ENCODE assay signal across 17 mouse cellular contexts in genomic region chr2:132511011-132511818, GRCm38 (mm10).
DNase-seq lines count a peak whose midpoint lies in the region; ATAC-seq and TF ChIP-seq lines count a peak whose summit lies in the region.
"Had no signal": no experiment of that assay in that cellular context is flagged by ENCODE, and none has a peak within 500 bp of the region (broad histone marks: within the 10 kb centered on the region; RNA-seq: fewer than 3 reads in every experiment).

No protein-coding gene starts in this region.

- peaks cover 4% of the 10 kb centered on the region; the same call in 1 of the 2 replicates for H3K27me3 ChIP-seq in G1E (ENCODE audit: insufficient read depth, low read length)
- no peaks in the 10 kb centered on the region; the same call in 1 of the 2 replicates for H3K27me3 ChIP-seq in limb, embryonic 10.5 days (ENCODE audit: low read depth, poor library complexity, severe bottlenecking)
- 0 out of 2 replicates have a peak, but pooled peaks cover 3% of the 10 kb centered on the region for H3K27me3 ChIP-seq in kidney, embryonic 14.5 days (ENCODE audit: control insufficient read depth, insufficient read depth, low read length)

- H3K9ac ChIP-seq in kidney, embryonic 14.5 days (ENCODE audit: low read depth, low read length), result no peak overlapping the region
- H3K9ac ChIP-seq: embryonic facial prominence, embryonic 12.5 days had no signal

- ATAC-seq in G1E (ENCODE audit: extremely low read depth, insufficient number of reproducible peaks, low FRiP score, poor library complexity, severe bottlenecking), result peak; percentile 4; the same call in 1 of the 2 replicates
- no peak for ATAC-seq in kidney, embryonic 14.5 days (ENCODE audit: low FRiP score, low TSS enrichment)
- ATAC-seq: hindbrain, postnatal 0 days; Patski had no signal

- H3K9me3 ChIP-seq in G1E (replicated peaks), result no peaks in the 10 kb centered on the region
- H3K9me3 ChIP-seq in limb, embryonic 10.5 days (replicated peaks), result no peaks in the 10 kb centered on the region
- H3K9me3 ChIP-seq in kidney, embryonic 14.5 days (ENCODE audit: control insufficient read depth, low read length), result no peaks in the 10 kb centered on the region
- H3K9me3 ChIP-seq: embryonic facial prominence, embryonic 12.5 days; forebrain, embryonic 10.5 days had no signal

- intact Hi-C loops in heart, postnatal 14 days (cut with DNase I), result no loop called here

- H3K4me3 ChIP-seq in G1E (ENCODE audit: low read depth, low read length), result peak overlapping the region; percentile 4; the same call in 1 of the 2 replicates
- H3K4me3 ChIP-seq in limb, embryonic 10.5 days, result no peak overlapping the region
- H3K4me3 ChIP-seq in kidney, embryonic 14.5 days (ENCODE audit: low read length), result no peak overlapping the region
- H3K4me3 ChIP-seq: embryonic facial prominence, embryonic 12.5 days; forebrain, embryonic 10.5 days had no signal

- no peak overlapping the region for H3K4me2 ChIP-seq in kidney, embryonic 14.5 days (replicated peaks; ENCODE audit: low read depth, low read length)
- H3K4me2 ChIP-seq: embryonic facial prominence, embryonic 12.5 days had no signal

- no peaks in the 10 kb centered on the region for H3K36me3 ChIP-seq in G1E (replicated peaks)
- no peaks in the 10 kb centered on the region for H3K36me3 ChIP-seq in limb, embryonic 10.5 days
- no peaks in the 10 kb centered on the region for H3K36me3 ChIP-seq in kidney, embryonic 14.5 days (ENCODE audit: control insufficient read depth, insufficient read depth, low read length)
- H3K36me3 ChIP-seq: embryonic facial prominence, embryonic 12.5 days; forebrain, embryonic 10.5 days had no signal

- H3K27ac ChIP-seq in limb, embryonic 10.5 days, result no peak overlapping the region
- H3K27ac ChIP-seq in kidney, embryonic 14.5 days (ENCODE audit: low read depth, low read length), result no peak overlapping the region
- H3K27ac ChIP-seq: embryonic facial prominence, embryonic 12.5 days; forebrain, embryonic 10.5 days; hindbrain, postnatal 0 days; kidney, postnatal 0 days had no signal

- peak; percentile 35 for DNase-seq in heart, adult 11 months
- no peak for DNase-seq in heart, postnatal 14 days
- peak; percentile 40 for DNase-seq in G1E (ENCODE audit: low spot score)
- peak; percentile 23 for DNase-seq in limb, embryonic 10.5 days (ENCODE audit: low spot score)
- peak; percentile 50 for DNase-seq in thymus, postnatal 14 days
- no peak for DNase-seq in right cerebral cortex, postnatal 4 days
- DNase-seq: adrenal gland, adult 2 months; heart, adult 18-20 months; heart, postnatal 10 days; lung, postnatal 10 days; midbrain, embryonic 14.5 days had no signal

- peaks cover 73% of the 10 kb centered on the region for H3K4me1 ChIP-seq in G1E (ENCODE audit: insufficient read depth, low read depth, low read length)
- peaks cover 7% of the 10 kb centered on the region; the same call in 1 of the 2 replicates for H3K4me1 ChIP-seq in limb, embryonic 10.5 days
- no peaks in the 10 kb centered on the region for H3K4me1 ChIP-seq in kidney, embryonic 14.5 days (ENCODE audit: control insufficient read depth, insufficient read depth, low read length)

- TF ChIP-seq CTCF in G1E (IDR thresholded peaks at IDR 0.05; ENCODE audit: low read depth, low read length), result no peak

- WGBS in limb, embryonic 10.5 days, result 96% methylated on average over 5 of the region's 7 CpGs
- 91% methylated on average over 5 of the region's 7 CpGs for WGBS in kidney, embryonic 14.5 days

Comparison
In these comparisons a context has a peak if more than half of its experiments do, and no peak if none do; other contexts are left out.
1. DNase-seq: peak in heart, adult 11 months (single experiment), G1E (single experiment), limb, embryonic 10.5 days (single experiment) and thymus, postnatal 14 days (single experiment); none in heart, postnatal 14 days (0 of 2) and right cerebral cortex, postnatal 4 days (single experiment).